In the genomic region with DNA sequence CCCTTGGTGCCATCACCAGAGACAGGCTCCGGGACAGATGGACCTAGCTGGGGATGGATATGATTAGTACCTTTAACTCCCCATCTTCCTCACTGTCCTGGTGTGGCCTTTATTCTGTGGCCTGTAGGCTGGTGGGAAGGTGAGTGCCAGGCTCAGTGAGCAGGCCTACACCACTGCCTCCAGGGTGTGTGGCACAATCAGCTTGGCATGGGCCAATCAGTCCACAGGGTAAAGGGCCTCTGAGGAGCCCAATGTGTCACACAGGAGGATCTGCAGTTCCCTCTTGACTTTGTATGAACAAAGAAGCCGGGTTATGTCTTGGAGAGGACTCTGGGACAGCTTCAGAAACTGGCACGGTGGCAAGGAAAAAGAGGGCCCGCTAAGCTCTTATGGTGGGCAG, we compare ENCODE assay signal across 22 mouse cellular contexts.
DNase-seq lines count a peak whose midpoint lies in the region; TF ChIP-seq lines count a peak whose summit lies in the region.
"Had no signal": no experiment of that assay in that cellular context is flagged by ENCODE, and none has a peak within 500 bp of the region (broad histone marks: within the 10 kb centered on the region; RNA-seq: fewer than 3 reads in every experiment).

No protein-coding gene starts in this region.

- DNase-seq in adrenal gland, postnatal 10 days, result peak; percentile 44
- DNase-seq in adrenal gland, adult (ENCODE audit: inconsistent age in 2 of 2, low spot score in 1 of 2), result no peak
- DNase-seq in gastrocnemius, adult 2 months, result no peak
- no peak for DNase-seq in gastrocnemius, postnatal 25 days
- no peak for DNase-seq in left cerebral cortex, adult 2 months (ENCODE audit: extremely low spot score in 1 of 2, low spot score in 2 of 2)
- no peak for DNase-seq in left cerebral cortex, adult 8-10 months (ENCODE audit: low spot score in 2 of 2)
- DNase-seq: adrenal gland, postnatal 36 days; cerebellum, adult 18-20 months; cerebellum, adult 9-10 months; cerebellum, postnatal 14 days; gastrocnemius, postnatal 10 days; heart, adult 18-20 months; heart, postnatal 14 days; heart, postnatal 4 days had no signal

- H3K27ac ChIP-seq in gastrocnemius, adult 2 months, result peak overlapping the region; percentile 12; the same call in 1 of the 2 replicates
- peak overlapping the region; percentile 61 for H3K27ac ChIP-seq in left cerebral cortex, adult 2 months
- H3K27ac ChIP-seq: embryonic facial prominence, embryonic 13.5 days; forebrain, embryonic 12.5 days; forebrain, embryonic 15.5 days; heart, embryonic 10.5 days; heart, embryonic 13.5 days; hindbrain, embryonic 14.5 days; hindbrain, postnatal 0 days had no signal

- TF ChIP-seq CTCF in gastrocnemius, adult 2 months (IDR thresholded peaks at IDR 0.05), result no peak
- TF ChIP-seq CTCF in left cerebral cortex, adult 2 months (IDR thresholded peaks at IDR 0.05), result no peak

- no peak overlapping the region for H3K4me3 ChIP-seq in gastrocnemius, adult 2 months
- no peak overlapping the region for H3K4me3 ChIP-seq in left cerebral cortex, adult 2 months
- H3K4me3 ChIP-seq: embryonic facial prominence, embryonic 13.5 days; erythroblast, embryonic 14.5 days; forebrain, embryonic 12.5 days; forebrain, embryonic 15.5 days; heart, embryonic 10.5 days; heart, embryonic 13.5 days had no signal

- intact Hi-C loops in gastrocnemius, adult 2 months (cut with DNase I), result no loop called here
- intact Hi-C loops in left cerebral cortex, adult 2 months (cut with DNase I), result loop anchor here (5.0 kb wide), 2 partner anchors 50 to 70 kb away; no protein-coding TSS in a partner anchor
